8 mouse cellular contexts compared by ENCODE assay signal in the genomic region with DNA sequence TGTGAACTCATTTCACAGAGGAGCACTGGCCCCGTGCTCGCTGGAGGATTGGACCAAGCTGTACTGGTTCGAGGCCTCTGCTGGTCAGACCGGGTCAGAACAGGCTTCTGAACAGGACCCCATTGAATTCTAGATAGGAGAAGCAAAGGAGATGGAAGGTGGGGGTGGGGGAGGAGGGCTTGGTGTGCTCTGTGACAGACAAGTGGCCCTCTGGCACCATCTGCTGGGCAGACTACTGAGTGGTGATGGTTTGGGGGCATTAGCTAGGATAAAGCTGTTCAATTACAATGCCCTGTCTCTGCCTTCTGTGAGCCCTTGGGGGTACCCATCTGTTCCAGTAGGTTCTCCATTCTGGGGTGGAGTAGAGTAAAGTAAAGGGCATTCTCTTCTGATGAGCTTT. TPM values are rescaled to one million over a fixed set of nuclear protein-coding genes. Genes with fewer than 3 reads are reported as not detected.
DNase-seq lines count a peak whose midpoint lies in the region; ATAC-seq and TF ChIP-seq lines count a peak whose summit lies in the region.

No protein-coding gene starts in this region.

- no peaks in the 10 kb centered on the region for H3K9me3 ChIP-seq in heart, embryonic 10.5 days
- H3K9me3 ChIP-seq in kidney, embryonic 16.5 days (ENCODE audit: low read length): no peaks in the 10 kb centered on the region
- H3K9me3 ChIP-seq in liver, embryonic 11.5 days (ENCODE audit: control insufficient read depth, low read length): no peaks in the 10 kb centered on the region
- no peaks in the 10 kb centered on the region for H3K9me3 ChIP-seq in stomach, postnatal 0 days (ENCODE audit: control insufficient read depth, low read length)

- H3K36me3 ChIP-seq in heart, embryonic 10.5 days: no peaks in the 10 kb centered on the region
- no peaks in the 10 kb centered on the region for H3K36me3 ChIP-seq in kidney, embryonic 16.5 days (ENCODE audit: insufficient read depth, low read length)
- no peaks in the 10 kb centered on the region for H3K36me3 ChIP-seq in liver, embryonic 11.5 days (ENCODE audit: control insufficient read depth, insufficient read depth, low read length)
- H3K36me3 ChIP-seq in stomach, postnatal 0 days (ENCODE audit: control insufficient read depth, insufficient read depth, low read length): no peaks in the 10 kb centered on the region

- TF ChIP-seq EP300 in stomach, postnatal 0 days (optimal IDR thresholded peaks at IDR 0.05): no peak

- H3K4me3 ChIP-seq in heart, embryonic 10.5 days: peak overlapping the region; percentile 36; the same call in 1 of the 2 replicates
- no peak overlapping the region for H3K4me3 ChIP-seq in kidney, embryonic 16.5 days (ENCODE audit: low read length)
- no peak overlapping the region for H3K4me3 ChIP-seq in liver, embryonic 11.5 days (ENCODE audit: low read depth, low read length)
- no peak overlapping the region for H3K4me3 ChIP-seq in stomach, postnatal 0 days (ENCODE audit: low read depth, low read length)

- H3K27ac ChIP-seq in heart, embryonic 10.5 days: no peak overlapping the region
- no peak overlapping the region for H3K27ac ChIP-seq in kidney, embryonic 16.5 days (ENCODE audit: low read length)
- no peak overlapping the region for H3K27ac ChIP-seq in liver, embryonic 11.5 days (ENCODE audit: low read depth, low read length)
- H3K27ac ChIP-seq in stomach, postnatal 0 days (replicated peaks): no peak overlapping the region

- peaks cover 13% of the 10 kb centered on the region for H3K4me1 ChIP-seq in heart, embryonic 10.5 days
- H3K4me1 ChIP-seq in kidney, embryonic 16.5 days (ENCODE audit: insufficient read depth, low read length): peaks cover 10% of the 10 kb centered on the region; the same call in 1 of the 2 replicates
- H3K4me1 ChIP-seq in liver, embryonic 11.5 days (replicated peaks; ENCODE audit: control insufficient read depth, insufficient read depth, low read length): no peaks in the 10 kb centered on the region
- no peaks in the 10 kb centered on the region for H3K4me1 ChIP-seq in stomach, postnatal 0 days (replicated peaks; ENCODE audit: control insufficient read depth, insufficient read depth)

- H3K27me3 ChIP-seq in heart, embryonic 10.5 days (ENCODE audit: insufficient read depth, poor library complexity, severe bottlenecking): peaks cover 13% of the 10 kb centered on the region
- no peaks in the 10 kb centered on the region; the same call in 1 of the 2 replicates for H3K27me3 ChIP-seq in kidney, embryonic 16.5 days (ENCODE audit: insufficient read depth, low read length)
- H3K27me3 ChIP-seq in liver, embryonic 11.5 days (replicated peaks; ENCODE audit: control insufficient read depth, insufficient read depth, low read length): no peaks in the 10 kb centered on the region
- H3K27me3 ChIP-seq in stomach, postnatal 0 days (ENCODE audit: control insufficient read depth, insufficient read depth, low read length): no peaks in the 10 kb centered on the region

- H3K4me2 ChIP-seq in kidney, embryonic 16.5 days (replicated peaks; ENCODE audit: low read depth, low read length): 0 out of 2 replicates have a peak overlapping the region, but pooled peaks have one; percentile 27
- peak overlapping the region; percentile 36; the same call in 1 of the 2 replicates for H3K4me2 ChIP-seq in liver, embryonic 11.5 days
- peak overlapping the region; percentile 31 for H3K4me2 ChIP-seq in stomach, postnatal 0 days (replicated peaks; ENCODE audit: low read depth)

- peak; percentile 80 to 83 for DNase-seq in B cell, adult 2 months
- peak; percentile 61 for DNase-seq in adrenal gland, adult 2 months
- DNase-seq in embryo, embryonic 11 days: peak; percentile 79
- DNase-seq in heart, embryonic 10.5 days (ENCODE audit: low spot score): peak; percentile 77
- DNase-seq in liver, embryonic 11.5 days (ENCODE audit: low spot score): peak; percentile 57
- DNase-seq in natural killer cell, adult 2 months (ENCODE audit: low spot score in 2 of 2): peak; percentile 46 to 74
- DNase-seq in stomach, postnatal 0 days (ENCODE audit: low spot score): peak; percentile 79

- no peak; the same call in 1 of the 2 replicates for ATAC-seq in kidney, embryonic 16.5 days (ENCODE audit: low FRiP score, low TSS enrichment)
- ATAC-seq in liver, embryonic 11.5 days (replicated peaks; ENCODE audit: low FRiP score): 0 out of 2 replicates have a peak, but pooled peaks have one; percentile 41
- peak; percentile 51 for ATAC-seq in stomach, postnatal 0 days (ENCODE audit: low FRiP score, low TSS enrichment)

- TF ChIP-seq CTCF in stomach, postnatal 0 days (IDR thresholded peaks at IDR 0.05; ENCODE audit: low read depth): peak; percentile 93

- no peak overlapping the region for H3K9ac ChIP-seq in kidney, embryonic 16.5 days (replicated peaks; ENCODE audit: low read length)
- no peak overlapping the region for H3K9ac ChIP-seq in liver, embryonic 11.5 days (ENCODE audit: low read depth, low read length)
- H3K9ac ChIP-seq in stomach, postnatal 0 days (ENCODE audit: low read length): no peak overlapping the region

- WGBS in heart, embryonic 10.5 days: 5% methylated on average over 4 of the region's 4 CpGs
- WGBS in kidney, embryonic 16.5 days: 5% methylated on average over 4 of the region's 4 CpGs
- WGBS in liver, embryonic 11.5 days: 11% methylated on average over 4 of the region's 4 CpGs
- WGBS in stomach, postnatal 0 days: 8% methylated on average over 4 of the region's 4 CpGs

RNA-seq across cellular contexts. Expression of a gene that starts 6.5 kb away (rescaled TPM):
- total RNA-seq in adrenal gland, adult 2 months (2021): not detected
- polyA plus RNA-seq in adrenal gland, adult 2 months (2012; rRNA removed): not detected in 2 replicates
- not detected in 2 replicates for polyA plus RNA-seq in heart, embryonic 10.5 days (2016; fragmentation: Nextera tagmentation; extraction: Ambion mirVana)
- polyA plus RNA-seq in kidney, embryonic 16.5 days (2015; fragmentation: Nextera tagmentation; extraction: Ambion mirVana): not detected in 2 replicates
- not detected in 2 replicates for polyA plus RNA-seq in liver, embryonic 11.5 days (2014; fragmentation: Nextera tagmentation; extraction: Ambion mirVana)
- polyA plus RNA-seq in stomach, postnatal 0 days (2015; fragmentation: Nextera tagmentation; extraction: Ambion mirVana): not detected in 2 replicates

RNA-seq across cellular contexts. Expression of a gene that starts 11.5 kb away (rescaled TPM):
- total RNA-seq in adrenal gland, adult 2 months (2021): 100 to 1,000 TPM; 396 to 522 TPM
- polyA plus RNA-seq in adrenal gland, adult 2 months (2012; rRNA removed): 10.6 and 11.1 TPM in 2 replicates
- polyA plus RNA-seq in heart, embryonic 10.5 days (2016; fragmentation: Nextera tagmentation; extraction: Ambion mirVana): 516 and 546 TPM in 2 replicates
- polyA plus RNA-seq in kidney, embryonic 16.5 days (2015; fragmentation: Nextera tagmentation; extraction: Ambion mirVana): 742 and 792 TPM in 2 replicates
- polyA plus RNA-seq in liver, embryonic 11.5 days (2014; fragmentation: Nextera tagmentation; extraction: Ambion mirVana): 503 and 546 TPM in 2 replicates
- polyA plus RNA-seq in stomach, postnatal 0 days (2015; fragmentation: Nextera tagmentation; extraction: Ambion mirVana): 530 and 542 TPM in 2 replicates

Comparison
In these comparisons a context has a peak if more than half of its experiments do, and no peak if none do; other contexts are left out.
1. RNA of a gene that starts 11.5 kb away (polyA plus RNA-seq): 742 to 792 TPM in kidney, embryonic 16.5 days, 516 to 546 TPM in heart, embryonic 10.5 days, 530 to 542 TPM in stomach, postnatal 0 days and 503 to 546 TPM in liver, embryonic 11.5 days; 10.6 to 11.1 TPM in adrenal gland, adult 2 months; every median in the first group is over 10 times any median in the second.
2. Peak in every context shown above with its lines, with median percentiles within 50 percentile points of each other: DNase-seq and H3K4me2 ChIP-seq.